Mouse (Mus musculus) limb, embryonic 14.5 days (tissue): ENCODE results near the gene Stum. TPM values are rescaled to one million over a fixed set of nuclear protein-coding genes. Genes with fewer than 3 reads are reported as not detected.
A peak's percentile ranks its signal among the peaks of the same experiment; 100 is the strongest.

Experiments used
- ATAC-seq: fragments of 200-750 bp; cut with Nextera tagmentation; 2 replicates; pipeline ENCODE4 v1.8.0; 2017; ENCODE audit warnings: low read depth, moderate number of reproducible peaks, moderate TSS enrichment; ENCODE audit not compliant: low FRiP score
- DNase-seq: peaks from one replicate; pipeline ENCODE4 v3.0.0-alpha.2; 2015; ENCODE audit warnings: low spot score
- H3K27ac ChIP-seq: fragments of 300-500 bp; sonication (generic); replicated peaks from 2 replicates; pipeline ENCODE4 v1.5.1; 2014; ENCODE audit warnings: low read depth, mild to moderate bottlenecking, low read length, moderate library complexity, mixed read lengths
- H3K27me3 ChIP-seq: fragments of 300-500 bp; sonication (generic); 2 replicates; pipeline ENCODE4 v1.6.1; 2014; ENCODE audit warnings: low read length, mixed read lengths; ENCODE audit not compliant: control insufficient read depth, insufficient read depth
- H3K36me3 ChIP-seq: fragments of 300-500 bp; sonication (generic); 2 replicates; pipeline ENCODE4 v1.6.1; 2014; ENCODE audit warnings: mild to moderate bottlenecking, low read length, moderate library complexity, mixed read lengths; ENCODE audit not compliant: control insufficient read depth, insufficient read depth
- H3K4me1 ChIP-seq: fragments of 300-500 bp; sonication (generic); 2 replicates; pipeline ENCODE4 v1.6.1; 2014; ENCODE audit warnings: antibody characterized with exemption, low read length, mixed read lengths; ENCODE audit not compliant: control insufficient read depth, insufficient read depth
- H3K4me2 ChIP-seq: fragments of 300-500 bp; sonication (generic); replicated peaks from 2 replicates; pipeline ENCODE4 v1.6.1; 2014; ENCODE audit warnings: low read depth, mild to moderate bottlenecking, low read length, moderate library complexity; ENCODE audit not compliant: severe bottlenecking
- H3K4me3 ChIP-seq: fragments of 300-500 bp; sonication (generic); replicated peaks from 2 replicates; pipeline ENCODE4 v1.5.1; 2014; ENCODE audit warnings: low read length
- H3K9ac ChIP-seq: fragments of 300-500 bp; sonication (generic); 2 replicates; pipeline ENCODE4 v1.6.1; 2014; ENCODE audit warnings: mild to moderate bottlenecking, low read depth, low read length, moderate library complexity; ENCODE audit not compliant: severe bottlenecking
- H3K9me3 ChIP-seq: fragments of 300-500 bp; sonication (generic); 2 replicates; pipeline ENCODE4 v1.6.1; 2016; ENCODE audit warnings: low read length; ENCODE audit not compliant: control insufficient read depth
- POLR2A ChIP-seq: fragments of 200-500 bp; IDR thresholded peaks from 2 replicates; pipeline ENCODE4 v1.8.0; 2012; ENCODE audit warnings: inconsistent platforms, mild to moderate bottlenecking, moderate library complexity, borderline replicate concordance; ENCODE audit not compliant: insufficient read depth, insufficient read length; ENCODE audit errors: extremely low read depth
- WGBS: fragments of 180-500 bp; shearing (Covaris S2); extraction: QIAGEN DNeasy Blood & Tissue Kit; methylation state at CpG from one replicate; pipeline ENCODE4 v1.1.7; 2014; 5-methylcytosine and 5-hydroxymethylcytosine counted together
- polyA plus RNA-seq, 2 experiments: library from polyadenylated mRNA; depleted of rRNA in 1 of 2; stranded (reverse) in 1 of 2; unstranded in 1 of 2; fragments of >200 nt; fragmentation: Nextera tagmentation in 1 of 2; extraction: Ambion mirVana in 1 of 2; gene quantifications; 2 replicates each; pipeline versions ENCODE4 v1.2.1 to v1.2.3; 2012 to 2014

Gene Stum
- polyA plus RNA-seq, 2 experiments = 5.8 to 6.3 TPM

DNA sequence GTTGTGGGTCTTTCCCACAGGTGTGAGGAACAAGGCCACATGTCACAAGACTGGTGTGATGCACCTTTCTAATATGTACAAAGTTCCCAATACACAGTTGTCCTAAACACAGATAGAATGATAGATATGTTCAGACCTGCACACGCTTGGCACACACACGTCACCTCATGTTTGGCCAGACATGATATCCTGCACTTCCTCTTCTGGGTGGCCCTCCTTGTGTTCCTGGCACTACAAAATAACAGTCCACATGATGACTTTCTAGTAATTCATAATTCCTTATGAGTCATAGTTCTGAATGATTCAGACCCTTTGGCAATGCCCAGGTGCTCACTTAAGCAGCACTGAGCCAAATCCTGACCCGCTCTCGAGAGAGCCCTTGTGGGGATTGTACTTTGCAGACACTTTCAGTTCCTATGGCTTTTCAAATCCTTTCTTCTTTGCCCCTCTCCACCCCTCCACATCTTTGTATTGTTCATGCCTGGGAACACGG is 20.3 kb downstream of the Stum start:
- no peaks in the 10 kb centered on the region for H3K27me3 ChIP-seq
- ATAC-seq (no peak), DNase-seq (no peak)
- WGBS = 89% methylated on average over 5 of the region's 5 CpGs
- no peak overlapping the region for H3K9ac ChIP-seq
- no peaks in the 10 kb centered on the region for H3K36me3 ChIP-seq
- H3K4me3 ChIP-seq = no peak overlapping the region
- H3K4me1 ChIP-seq = peaks cover 8% of the 10 kb centered on the region
- no peak overlapping the region for H3K4me2 ChIP-seq
- H3K9me3 ChIP-seq = no peaks in the 10 kb centered on the region
- no peak overlapping the region for H3K27ac ChIP-seq
- TF ChIP-seq POLR2A = no peak

DNA sequence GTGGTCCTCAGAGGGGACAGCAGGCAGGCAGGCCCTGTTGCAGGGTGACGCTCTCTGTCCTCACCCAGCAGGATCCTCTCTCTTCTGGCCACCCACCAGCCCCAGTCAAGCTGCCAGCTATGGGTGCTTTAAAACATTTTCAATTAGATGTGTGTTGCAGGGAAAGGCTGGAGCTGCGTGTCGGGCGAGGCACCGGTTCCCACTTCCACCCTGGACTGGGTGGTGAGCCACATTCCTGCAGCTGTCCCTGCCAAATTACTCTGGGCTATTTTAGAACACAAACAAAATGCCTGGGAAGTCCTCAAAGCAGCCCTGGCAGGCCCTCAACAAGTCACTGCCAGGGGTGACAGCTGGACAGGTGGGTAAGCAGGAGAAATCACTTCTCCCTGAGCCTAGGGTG is 20.9 kb downstream of the Stum start:
- Histone ChIP-seq H3K4me1 (peaks cover 11% of the 10 kb centered on the region), H3K27me3 (no peaks in the 10 kb centered on the region), H3K36me3 (no peaks in the 10 kb centered on the region), H3K9me3 (no peaks in the 10 kb centered on the region), H3K4me2 (no peak overlapping the region), H3K27ac (no peak overlapping the region), H3K4me3 (no peak overlapping the region), H3K9ac (no peak overlapping the region)
- no peak for DNase-seq
- no peak for TF ChIP-seq POLR2A
- 76% methylated on average over 5 of the region's 5 CpGs for WGBS
- no peak for ATAC-seq

DNA sequence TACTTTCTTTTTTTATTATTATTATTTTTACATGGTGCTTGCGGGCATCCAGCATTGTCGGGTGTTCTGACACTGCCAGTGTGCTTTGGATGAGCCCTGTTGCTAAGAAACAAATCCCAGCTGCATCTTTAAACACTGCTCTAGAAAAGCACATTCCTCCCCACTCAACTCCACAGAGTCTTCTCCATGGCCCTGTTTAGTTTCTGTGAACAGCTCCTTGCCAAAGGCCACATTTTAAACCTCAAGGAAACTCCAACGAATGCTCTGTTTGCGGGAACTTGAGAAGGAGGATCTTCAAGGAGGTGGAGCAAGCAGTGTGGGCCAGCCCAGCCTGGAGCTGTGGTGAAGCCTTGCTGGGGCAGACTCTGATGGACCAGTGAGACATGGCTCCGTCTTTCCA is 22.6 kb downstream of the Stum start:
- H3K4me1 ChIP-seq = peaks cover 15% of the 10 kb centered on the region
- no peak for TF ChIP-seq POLR2A
- H3K4me3 ChIP-seq = no peak overlapping the region
- no peak overlapping the region for H3K9ac ChIP-seq
- no peaks in the 10 kb centered on the region for H3K36me3 ChIP-seq
- no peaks in the 10 kb centered on the region for H3K9me3 ChIP-seq
- H3K27me3 ChIP-seq = no peaks in the 10 kb centered on the region
- ATAC-seq = peak; percentile 58; the same call in 1 of the 2 replicates
- peak overlapping the region; percentile 9; the same call in 1 of the 2 replicates for H3K27ac ChIP-seq
- peak; percentile 19 for DNase-seq
- WGBS = 34% methylated on average over 5 of the region's 5 CpGs
- 0 out of 2 replicates have a peak overlapping the region, but pooled peaks have one; percentile 1 for H3K4me2 ChIP-seq

DNA sequence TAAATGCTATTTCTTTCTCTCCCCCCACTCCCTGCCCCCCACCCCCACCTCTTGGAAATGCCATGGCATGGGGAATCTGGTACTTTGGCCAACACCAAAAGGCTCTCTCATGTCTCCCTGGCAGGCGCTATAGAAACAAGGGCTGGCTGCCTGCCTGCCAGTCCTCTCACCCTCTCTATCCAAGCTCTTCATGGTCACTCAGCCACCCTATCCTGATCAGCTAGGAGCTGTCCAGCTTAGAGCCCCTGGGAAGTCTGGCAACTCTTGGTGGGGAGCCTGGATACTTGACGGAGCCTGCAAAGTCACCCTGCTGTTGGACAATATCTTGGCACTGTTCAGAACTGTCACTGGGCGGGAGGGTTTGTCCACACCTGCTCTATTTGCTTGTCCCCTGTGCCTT is 24.6 kb downstream of the Stum start:
- H3K4me2 ChIP-seq = no peak overlapping the region
- no peak overlapping the region for H3K9ac ChIP-seq
- H3K27ac ChIP-seq = no peak overlapping the region
- no peak overlapping the region for H3K4me3 ChIP-seq
- WGBS = 55% methylated on average over 3 of the region's 3 CpGs
- no peaks in the 10 kb centered on the region for H3K27me3 ChIP-seq
- TF ChIP-seq POLR2A = no peak
- ATAC-seq = no peak
- peaks cover 15% of the 10 kb centered on the region for H3K4me1 ChIP-seq
- H3K36me3 ChIP-seq = no peaks in the 10 kb centered on the region
- H3K9me3 ChIP-seq = no peaks in the 10 kb centered on the region
- no peak for DNase-seq

DNA sequence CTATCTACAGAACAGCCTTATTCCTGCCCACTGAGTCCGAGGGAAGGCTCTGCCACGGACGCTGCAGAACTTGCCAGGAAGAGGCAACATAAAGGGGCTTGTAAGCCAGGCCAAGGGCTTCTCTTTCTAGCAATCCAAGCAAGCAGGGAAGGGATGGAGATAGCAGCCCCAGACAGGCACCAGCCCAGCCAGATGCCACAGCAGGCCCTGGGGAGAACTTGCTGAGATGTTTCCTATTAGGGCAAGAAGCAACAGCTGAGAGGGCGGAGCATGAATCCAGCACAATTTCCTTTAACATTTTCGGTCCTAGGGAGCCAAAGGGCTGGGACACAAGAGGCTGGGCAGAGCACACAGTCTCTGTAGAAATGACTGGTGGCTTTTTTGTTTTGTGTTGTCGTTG is 25.0 kb downstream of the Stum start:
- H3K4me1 ChIP-seq = peaks cover 15% of the 10 kb centered on the region
- H3K4me3 ChIP-seq = no peak overlapping the region
- TF ChIP-seq POLR2A = no peak
- 31% methylated on average over 6 of the region's 6 CpGs for WGBS
- no peaks in the 10 kb centered on the region for H3K36me3 ChIP-seq
- ATAC-seq = no peak; the same call in 1 of the 2 replicates
- no peak overlapping the region for H3K9ac ChIP-seq
- no peak overlapping the region for H3K4me2 ChIP-seq
- peak; percentile 53 for DNase-seq
- no peak overlapping the region for H3K27ac ChIP-seq
- H3K27me3 ChIP-seq = no peaks in the 10 kb centered on the region
- H3K9me3 ChIP-seq = no peaks in the 10 kb centered on the region

DNA sequence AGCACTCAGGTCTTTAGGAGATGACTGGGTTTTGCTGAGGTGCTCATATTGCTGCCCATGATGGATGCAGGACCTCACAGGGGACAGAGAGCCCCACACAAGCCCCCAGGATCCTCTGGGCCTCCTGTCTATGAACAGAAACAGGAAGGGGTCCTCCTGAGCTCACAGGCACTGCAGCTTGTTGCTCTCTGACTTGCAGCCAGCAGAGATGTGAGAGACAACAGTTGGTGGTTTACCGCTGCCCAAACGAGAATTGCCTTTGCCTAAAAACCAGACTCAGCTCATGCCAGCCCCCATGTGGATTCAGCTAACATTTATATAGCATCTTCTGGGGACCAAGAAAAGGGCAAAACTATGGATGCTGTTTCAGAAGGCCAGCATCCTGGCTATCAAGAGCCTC is 33.7 kb downstream of the Stum start:
- no peak for ATAC-seq
- H3K4me3 ChIP-seq = no peak overlapping the region
- TF ChIP-seq POLR2A = no peak
- H3K9me3 ChIP-seq = no peaks in the 10 kb centered on the region
- no peaks in the 10 kb centered on the region for H3K36me3 ChIP-seq
- no peak for DNase-seq
- no peaks in the 10 kb centered on the region for H3K4me1 ChIP-seq
- H3K9ac ChIP-seq = no peak overlapping the region
- H3K27ac ChIP-seq = no peak overlapping the region
- WGBS = 52% methylated on average over 2 of the region's 2 CpGs
- no peaks in the 10 kb centered on the region for H3K27me3 ChIP-seq
- no peak overlapping the region for H3K4me2 ChIP-seq
